Comparison of ENCODE assay signal across 10 mouse cellular contexts in the genomic region with DNA sequence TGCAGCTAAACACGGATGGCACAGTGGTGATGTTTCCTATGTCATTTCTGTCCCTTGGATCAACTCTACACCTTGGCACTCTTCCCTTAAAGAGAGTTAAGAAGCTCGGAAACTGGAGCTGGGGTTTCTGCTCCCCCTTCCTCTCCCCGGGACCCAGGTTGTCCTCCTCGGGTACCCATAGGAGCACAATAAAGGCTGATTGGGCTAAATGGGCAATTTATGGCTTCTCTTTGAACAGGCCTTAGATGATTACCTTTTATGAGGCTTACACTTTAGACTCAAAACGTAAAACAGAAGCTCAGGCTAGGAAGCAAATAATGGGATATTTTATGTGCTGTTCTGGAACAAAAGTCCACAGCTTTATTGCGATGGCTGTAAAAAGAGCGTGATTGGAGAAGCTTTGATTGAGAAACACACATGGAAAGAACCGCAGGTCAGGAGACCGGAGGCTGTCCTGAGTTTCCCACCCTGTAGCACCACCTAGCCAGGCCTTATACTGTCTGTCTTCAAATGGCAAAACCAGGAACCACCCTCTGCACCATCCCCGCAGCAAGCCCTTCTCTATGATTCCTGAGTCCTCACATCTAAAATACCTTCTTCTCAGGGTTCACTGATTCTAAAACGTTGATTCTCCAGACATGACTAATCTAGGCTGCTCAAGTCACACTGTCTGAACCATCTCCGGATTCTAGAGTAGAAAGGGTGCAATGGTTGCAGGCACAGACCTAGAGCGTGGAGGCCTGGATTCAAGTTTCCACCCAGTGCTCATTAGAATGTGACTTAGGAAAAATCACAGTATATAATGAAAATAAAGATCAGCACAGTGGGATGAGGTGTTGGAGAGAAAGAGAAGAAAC.
"Had no signal": no experiment of that assay in that cellular context is flagged by ENCODE, and none has a peak within 500 bp of the region (broad histone marks: within the 10 kb centered on the region; RNA-seq: fewer than 3 reads in every experiment).

No protein-coding gene starts in this region.

- H3K9me3 ChIP-seq: kidney, embryonic 15.5 days; limb, embryonic 12.5 days; liver, embryonic 12.5 days; liver, embryonic 15.5 days; lung, embryonic 15.5 days; megakaryocyte, embryonic 14.5 days; midbrain, embryonic 12.5 days had no signal

- H3K36me3 ChIP-seq: kidney, embryonic 15.5 days; limb, embryonic 12.5 days; liver, embryonic 12.5 days; liver, embryonic 15.5 days; lung, embryonic 15.5 days; midbrain, embryonic 12.5 days had no signal

- H3K4me2 ChIP-seq: kidney, embryonic 15.5 days; limb, embryonic 12.5 days; liver, embryonic 12.5 days; liver, embryonic 15.5 days; lung, embryonic 15.5 days; midbrain, embryonic 12.5 days had no signal

- H3K4me3 ChIP-seq: kidney, embryonic 15.5 days; left cerebral cortex, adult 2 months; limb, embryonic 12.5 days; liver, embryonic 12.5 days; liver, embryonic 15.5 days; lung, embryonic 15.5 days; megakaryocyte, embryonic 14.5 days; midbrain, embryonic 12.5 days; myocyte had no signal

- H3K4me1 ChIP-seq: liver, embryonic 15.5 days had no signal

- H3K27ac ChIP-seq: hindbrain, postnatal 0 days; kidney, embryonic 15.5 days; left cerebral cortex, adult 2 months; limb, embryonic 12.5 days; liver, embryonic 12.5 days; liver, embryonic 15.5 days; lung, embryonic 15.5 days; midbrain, embryonic 12.5 days had no signal

- H3K9ac ChIP-seq: kidney, embryonic 15.5 days; limb, embryonic 12.5 days; liver, embryonic 12.5 days; liver, embryonic 15.5 days; lung, embryonic 15.5 days; midbrain, embryonic 12.5 days had no signal
